Mouse (Mus musculus) spleen, adult 2 months (tissue): Measurements from ENCODE around the gene Cad. TPM values are rescaled to one million over a fixed set of nuclear protein-coding genes. Genes with fewer than 3 reads are reported as not detected.

Experiments
- DNase-seq, 2 experiments: peaks; one replicate each; pipeline versions ENCODE4 v3.0.0 to v3.0.0-alpha.2; 2012 to 2021; ENCODE audit warnings: low spot score in 2 of 2, low read depth in 1 of 2
- H3K27ac ChIP-seq: fragments of 200-500 bp; 2 replicates; pipeline ENCODE4 v1.5.1; 2012; ENCODE audit warnings: low read length, inconsistent platforms; ENCODE audit not compliant: insufficient read depth
- H3K27me3 ChIP-seq: fragments of 200-500 bp; 2 replicates; pipeline ENCODE4 v1.6.1; 2012; ENCODE audit warnings: mild to moderate bottlenecking, moderate library complexity, low read length, inconsistent platforms; ENCODE audit not compliant: control insufficient read depth, insufficient read depth
- H3K36me3 ChIP-seq: fragments of 200-500 bp; 2 replicates; pipeline ENCODE4 v1.6.1; 2012; ENCODE audit warnings: mild to moderate bottlenecking, low read length, inconsistent platforms; ENCODE audit not compliant: control insufficient read depth, insufficient read depth
- H3K4me1 ChIP-seq: fragments of 200-500 bp; 2 replicates; pipeline ENCODE4 v1.6.1; 2011; ENCODE audit warnings: inconsistent platforms; ENCODE audit not compliant: control insufficient read depth, insufficient read depth, insufficient read length
- H3K4me3 ChIP-seq: fragments of 200-500 bp; 2 replicates; pipeline ENCODE4 v1.5.1; 2011; ENCODE audit warnings: mild to moderate bottlenecking, inconsistent platforms; ENCODE audit not compliant: insufficient read depth, insufficient read length; ENCODE audit errors: extremely low read depth
- CTCF ChIP-seq: fragments of 200-500 bp; IDR thresholded peaks from 2 replicates; pipeline ENCODE4 v1.5.1; 2011; ENCODE audit warnings: mild to moderate bottlenecking, inconsistent platforms; ENCODE audit not compliant: insufficient read depth, insufficient read length, insufficient replicate concordance; ENCODE audit errors: extremely low read depth
- POLR2A ChIP-seq: fragments of 200-500 bp; IDR thresholded peaks from 2 replicates; pipeline ENCODE4 v1.6.1; 2011; ENCODE audit warnings: low read depth, low read length, inconsistent platforms
- WGBS: fragments of 180-500 bp; shearing (Covaris S2); methylation state at CpG from one replicate; pipeline ENCODE4 v1.1.7; 2018; 5-methylcytosine and 5-hydroxymethylcytosine counted together
- polyA plus RNA-seq: library from polyadenylated mRNA; depleted of rRNA; stranded (reverse); fragments of >200 nt; gene quantifications from 2 replicates; pipeline ENCODE4 v1.2.3, GENCODE M21; 2012

Cad gene
- polyA plus RNA-seq, 1 experiment = 44.0 TPM

GRCm38 (mm10) chr5:31071059-31071458 lies 16.5 kb downstream of the Cad start:
- WGBS = 88% methylated on average over 2 of the region's 2 CpGs
- peaks cover 68% of the 10 kb centered on the region for H3K36me3 ChIP-seq
- no peak for DNase-seq
- H3K4me3 ChIP-seq = no peak overlapping the region
- no peaks in the 10 kb centered on the region for H3K27me3 ChIP-seq
- no peak overlapping the region for H3K27ac ChIP-seq
- TF ChIP-seq CTCF = no peak
- no peaks in the 10 kb centered on the region; the same call in 1 of the 2 replicates for H3K4me1 ChIP-seq

GRCm38 (mm10) chr5:31071821-31072220 lies 17.2 kb downstream of the Cad start:
- H3K36me3 ChIP-seq = peaks cover 74% of the 10 kb centered on the region
- TF ChIP-seq POLR2A (no peak), CTCF (no peak)

GRCm38 (mm10) chr5:31073176-31073575 lies 18.6 kb downstream of the Cad start:
- 92% methylated on average over 12 of the region's 12 CpGs for WGBS
- Histone ChIP-seq H3K4me3 (no peak overlapping the region), H3K27ac (no peak overlapping the region), H3K36me3 (peaks cover 78% of the 10 kb centered on the region), H3K27me3 (no peaks in the 10 kb centered on the region), H3K4me1 (no peaks in the 10 kb centered on the region; the same call in 1 of the 2 replicates)
- TF ChIP-seq CTCF (no peak), POLR2A (no peak)
- no peak for DNase-seq

More at GRCm38 (mm10) chr5:31071821-31072220, 17.2 kb downstream of the Cad start:
- 95% methylated on average over 11 of the region's 11 CpGs for WGBS
- Histone ChIP-seq H3K4me3 (no peak overlapping the region), H3K27me3 (no peaks in the 10 kb centered on the region), H3K4me1 (no peaks in the 10 kb centered on the region; the same call in 1 of the 2 replicates), H3K27ac (no peak overlapping the region)
- no peak for DNase-seq

GRCm38 (mm10) chr5:31076346-31076745 lies 21.8 kb downstream of the Cad start:
- 90% methylated on average over 13 of the region's 13 CpGs for WGBS
- Histone ChIP-seq H3K4me1 (no peaks in the 10 kb centered on the region; the same call in 1 of the 2 replicates), H3K36me3 (peaks cover 54% of the 10 kb centered on the region), H3K4me3 (no peak overlapping the region), H3K27me3 (no peaks in the 10 kb centered on the region), H3K27ac (no peak overlapping the region)
- peak in 1 of 2 experiments; percentile 2 for DNase-seq
- TF ChIP-seq CTCF (no peak), POLR2A (no peak)

GRCm38 (mm10) chr5:31080059-31080794 lies 25.6 kb downstream of the Cad start:
- DNase-seq = no peak
- Histone ChIP-seq H3K36me3 (peaks cover 20% of the 10 kb centered on the region), H3K27me3 (no peaks in the 10 kb centered on the region), H3K27ac (no peak overlapping the region), H3K4me1 (peaks cover 7% of the 10 kb centered on the region; the same call in 1 of the 2 replicates), H3K4me3 (no peak overlapping the region)
- TF ChIP-seq CTCF (no peak), POLR2A (no peak)
- 83% methylated on average over 13 of the region's 13 CpGs for WGBS

- WGBS = 76% methylated on average over 3 of the region's 3 CpGs
- peaks cover 15% of the 10 kb centered on the region for H3K36me3 ChIP-seq
- H3K27me3 ChIP-seq = no peaks in the 10 kb centered on the region
- no peak overlapping the region for H3K27ac ChIP-seq
- TF ChIP-seq CTCF (no peak), POLR2A (no peak)
- peaks cover 7% of the 10 kb centered on the region; the same call in 1 of the 2 replicates for H3K4me1 ChIP-seq
- no peak overlapping the region for H3K4me3 ChIP-seq
- DNase-seq = peak in 1 of 2 experiments; percentile 2
Measured at GRCm38 (mm10) chr5:31080795-31081164, 26.2 kb downstream of the Cad start.

GRCm38 (mm10) chr5:31081386-31081785 lies 26.8 kb downstream of the Cad start:
- DNase-seq = peak in 1 of 2 experiments; percentile 46
- Histone ChIP-seq H3K36me3 (peaks cover 9% of the 10 kb centered on the region), H3K4me1 (peaks cover 7% of the 10 kb centered on the region; the same call in 1 of the 2 replicates), H3K27me3 (no peaks in the 10 kb centered on the region), H3K27ac (no peak overlapping the region), H3K4me3 (no peak overlapping the region)
- WGBS = 89% methylated on average over 3 of the region's 3 CpGs
- TF ChIP-seq CTCF (peak; percentile 56; the same call in 1 of the 2 replicates), POLR2A (no peak)
